Mouse (Mus musculus): ENCODE data around the gene Thpo. TPM values are rescaled to one million over a fixed set of nuclear protein-coding genes. Genes with fewer than 3 reads are reported as not detected.
A peak's percentile ranks its signal among the peaks of the same experiment; 100 is the strongest.

Thpo gene
- polyA plus RNA-seq, 1 experiment, result 0.98 TPM

DNA sequence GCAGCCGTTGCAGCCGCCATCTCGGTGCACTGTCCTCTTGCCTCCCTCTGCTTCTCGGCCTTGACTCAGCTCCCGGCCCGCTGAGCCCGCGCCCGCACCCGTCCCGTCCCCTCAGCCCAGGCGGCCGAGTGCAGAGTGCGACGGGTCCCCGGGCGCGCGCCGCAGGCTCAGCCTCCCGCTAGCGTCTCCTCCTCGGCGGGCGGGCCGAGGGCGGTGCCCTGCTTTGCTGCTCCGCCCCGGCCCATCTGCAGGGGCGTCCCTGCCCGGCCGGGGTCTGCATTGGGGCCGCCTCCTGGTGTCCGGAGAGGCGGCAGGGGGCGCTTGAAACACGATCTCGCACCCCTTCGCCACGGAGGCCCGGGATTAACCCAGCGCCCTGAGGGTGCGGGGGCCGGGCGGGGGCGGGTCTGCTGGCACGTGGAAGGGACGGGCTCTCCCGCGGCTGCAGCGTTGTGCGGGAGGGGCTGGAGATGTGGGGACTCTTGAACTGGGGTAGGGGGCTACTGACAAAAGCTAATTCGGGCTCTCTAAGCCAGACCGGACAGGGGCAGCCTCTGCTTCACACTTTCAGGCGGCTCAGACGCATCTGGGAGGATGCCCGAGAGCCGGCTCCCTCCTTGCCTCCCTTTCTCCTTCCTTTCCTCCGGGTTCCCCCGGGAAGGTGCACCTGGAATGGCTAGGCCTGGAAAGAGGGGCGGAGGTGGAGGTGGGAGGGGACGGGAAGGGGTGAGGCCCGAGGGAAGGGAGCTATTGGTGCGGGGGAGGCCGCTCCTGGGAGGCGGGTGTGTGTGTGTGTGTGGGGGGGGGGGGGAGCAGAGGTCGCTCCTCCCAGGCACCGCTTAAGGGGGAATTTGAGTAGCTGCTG lies 18.1 kb downstream of the Thpo start:
- peak overlapping the region; percentile 71 for H3K4me3 ChIP-seq (ENCODE audit: insufficient read depth, low read length)
- TF ChIP-seq POLR2A (IDR thresholded peaks at IDR 0.05; ENCODE audit: low read depth, low read length) (peak; percentile 94), CTCF (IDR thresholded peaks at IDR 0.05; ENCODE audit: borderline replicate concordance, insufficient read depth, low read length) (no peak)
- H3K27ac ChIP-seq (ENCODE audit: insufficient read depth, low read length), result peak overlapping the region; percentile 80
- peaks cover 3% of the 10 kb centered on the region; the same call in 1 of the 2 replicates for H3K4me1 ChIP-seq (ENCODE audit: control insufficient read depth, insufficient read depth, low read length)

DNA sequence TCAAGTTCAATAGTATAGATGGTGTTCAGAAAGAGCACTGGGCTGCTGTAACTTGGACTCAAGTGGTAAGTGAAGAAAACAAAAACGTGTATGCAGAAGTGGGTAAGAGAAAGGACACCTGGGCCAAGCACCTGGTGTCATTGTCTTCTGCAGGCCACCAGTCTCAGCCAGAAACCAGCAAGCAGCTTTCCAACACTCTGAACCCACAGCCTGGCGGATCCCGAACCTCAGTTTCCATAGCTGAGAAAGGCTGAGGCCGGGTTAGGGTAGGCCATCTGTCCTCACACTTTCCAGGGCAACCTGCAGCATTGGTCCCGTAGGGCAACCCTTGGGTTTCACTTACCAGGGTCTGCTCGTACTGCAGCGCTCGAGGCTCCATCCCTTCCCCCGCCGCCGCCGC lies 18.7 kb downstream of the Thpo start:
- peak overlapping the region; percentile 80 for H3K27ac ChIP-seq (ENCODE audit: insufficient read depth, low read length)
- peaks cover 3% of the 10 kb centered on the region; the same call in 1 of the 2 replicates for H3K4me1 ChIP-seq (ENCODE audit: control insufficient read depth, insufficient read depth, low read length)
- H3K4me3 ChIP-seq (ENCODE audit: insufficient read depth, low read length), result peak overlapping the region; percentile 71
- no peak for TF ChIP-seq POLR2A (IDR thresholded peaks at IDR 0.05; ENCODE audit: low read depth, low read length)
- no peak for TF ChIP-seq CTCF (IDR thresholded peaks at IDR 0.05; ENCODE audit: borderline replicate concordance, insufficient read depth, low read length)

DNA sequence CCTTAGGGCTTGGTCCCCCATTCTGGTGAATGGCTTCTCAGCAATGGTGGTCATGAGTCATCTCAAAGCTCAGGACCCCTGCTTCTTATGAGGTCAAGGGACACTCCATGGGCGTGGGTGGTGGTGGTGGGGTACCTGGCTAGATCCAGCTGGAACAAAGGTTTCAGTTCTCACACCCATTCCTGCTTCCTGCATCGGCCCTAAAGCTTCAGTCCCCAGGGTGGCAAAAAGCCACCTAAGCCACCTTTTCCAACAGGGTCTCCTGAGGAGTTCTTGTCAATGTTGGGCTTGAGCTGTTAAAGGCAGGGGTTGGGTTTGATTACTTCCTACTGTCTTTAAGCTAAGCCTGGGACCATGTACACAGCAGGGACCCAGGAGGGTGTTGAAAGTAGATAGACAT lies 19.1 kb downstream of the Thpo start:
- TF ChIP-seq CTCF (IDR thresholded peaks at IDR 0.05; ENCODE audit: borderline replicate concordance, insufficient read depth, low read length) (no peak), POLR2A (IDR thresholded peaks at IDR 0.05; ENCODE audit: low read depth, low read length) (no peak)
- Histone ChIP-seq H3K27ac (ENCODE audit: insufficient read depth, low read length) (no peak overlapping the region), H3K4me1 (ENCODE audit: control insufficient read depth, insufficient read depth, low read length) (peaks cover 3% of the 10 kb centered on the region; the same call in 1 of the 2 replicates), H3K4me3 (ENCODE audit: insufficient read depth, low read length) (peak overlapping the region; percentile 71)

DNA sequence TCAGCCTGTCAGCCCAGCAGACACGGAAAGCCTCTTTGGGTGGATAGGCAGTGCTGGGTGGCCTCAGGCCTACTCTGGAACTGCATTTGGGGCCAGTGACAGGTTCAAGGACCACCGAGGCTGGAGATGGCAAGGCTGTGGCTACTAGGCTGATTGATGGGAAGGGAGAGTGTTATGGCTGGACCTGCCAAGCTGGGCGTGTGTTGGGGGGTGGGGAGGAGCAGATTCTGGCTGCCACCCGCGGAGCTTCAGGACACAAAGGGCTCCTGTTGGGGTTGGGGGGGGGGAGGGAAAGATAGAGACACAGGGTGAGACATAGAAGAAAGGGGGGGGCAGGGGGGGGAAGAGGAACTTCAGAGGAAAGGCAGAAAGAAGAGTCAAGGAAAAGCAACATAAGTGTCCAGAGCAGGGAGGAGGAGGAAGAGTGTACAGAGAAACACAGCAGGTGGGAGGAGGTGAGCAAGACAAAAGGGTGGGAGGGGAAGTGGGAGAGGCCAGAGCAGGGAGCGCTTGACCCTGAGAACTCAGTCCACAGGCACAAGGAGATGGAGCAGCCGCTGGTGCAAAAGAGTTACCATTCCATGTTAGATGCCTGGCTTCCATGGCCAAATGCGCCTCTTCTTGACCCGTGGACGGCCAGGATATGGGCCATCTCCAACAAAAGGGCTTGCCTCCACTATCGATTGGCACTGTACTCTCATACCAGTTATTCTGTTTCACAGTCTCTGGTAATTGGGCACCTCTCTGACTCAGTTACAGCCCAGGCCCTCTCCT lies 19.8 kb downstream of the Thpo start:
- no peak for TF ChIP-seq POLR2A (IDR thresholded peaks at IDR 0.05; ENCODE audit: low read depth, low read length)
- TF ChIP-seq CTCF (IDR thresholded peaks at IDR 0.05; ENCODE audit: borderline replicate concordance, insufficient read depth, low read length), result no peak
- peaks cover 3% of the 10 kb centered on the region; the same call in 1 of the 2 replicates for H3K4me1 ChIP-seq (ENCODE audit: control insufficient read depth, insufficient read depth, low read length)
- no peak overlapping the region for H3K27ac ChIP-seq (ENCODE audit: insufficient read depth, low read length)
- H3K4me3 ChIP-seq (ENCODE audit: insufficient read depth, low read length), result peak overlapping the region; percentile 71; the same call in 1 of the 2 replicates

DNA sequence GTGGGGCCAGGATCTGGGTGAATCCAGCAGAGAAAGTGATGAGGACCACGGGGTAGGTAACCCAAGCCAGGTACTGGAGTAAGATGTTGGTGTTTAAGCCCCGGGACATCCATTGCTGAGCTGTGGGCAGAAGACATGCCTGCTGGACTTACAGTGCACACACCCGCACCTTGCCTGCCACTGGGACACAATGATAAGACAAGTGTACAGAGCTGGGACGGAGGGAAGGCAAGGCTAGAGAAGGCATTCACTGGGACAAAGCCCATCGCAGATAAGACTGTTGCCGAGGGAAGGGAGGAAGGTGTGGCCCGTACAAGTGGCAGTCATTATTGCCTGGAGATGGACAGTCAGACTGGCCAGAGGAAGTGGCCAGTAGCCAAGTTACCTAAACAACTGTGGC lies 21.4 kb downstream of the Thpo start:
- no peak overlapping the region for H3K27ac ChIP-seq (ENCODE audit: insufficient read depth, low read length)
- H3K4me1 ChIP-seq (ENCODE audit: control insufficient read depth, insufficient read depth, low read length), result peaks cover 3% of the 10 kb centered on the region; the same call in 1 of the 2 replicates
- no peak overlapping the region for H3K4me3 ChIP-seq (ENCODE audit: insufficient read depth, low read length)
- TF ChIP-seq CTCF (IDR thresholded peaks at IDR 0.05; ENCODE audit: borderline replicate concordance, insufficient read depth, low read length) (no peak), POLR2A (IDR thresholded peaks at IDR 0.05; ENCODE audit: low read depth, low read length) (no peak)

DNA sequence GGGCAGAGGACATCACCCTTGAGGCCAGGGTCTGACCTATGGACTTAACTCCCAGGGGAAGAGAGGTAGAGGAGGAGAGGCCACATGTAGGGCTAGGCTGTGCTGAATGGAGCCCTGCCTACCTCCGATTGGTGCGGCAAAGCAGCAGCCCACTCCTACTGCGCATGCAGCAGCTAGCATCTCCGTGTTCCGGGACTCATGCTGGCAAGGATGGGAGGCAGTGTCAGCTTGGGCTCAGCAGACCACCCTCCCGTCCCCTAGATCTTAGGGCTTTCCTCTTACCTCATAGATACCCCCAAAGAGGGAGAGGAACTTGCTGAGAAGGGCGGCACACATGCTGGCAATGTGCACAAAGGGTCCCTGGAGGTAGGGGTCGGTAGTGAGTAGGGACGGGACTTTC lies 22.1 kb downstream of the Thpo start:
- H3K27ac ChIP-seq (ENCODE audit: insufficient read depth, low read length), result no peak overlapping the region
- peaks cover 3% of the 10 kb centered on the region; the same call in 1 of the 2 replicates for H3K4me1 ChIP-seq (ENCODE audit: control insufficient read depth, insufficient read depth, low read length)
- no peak for TF ChIP-seq CTCF (IDR thresholded peaks at IDR 0.05; ENCODE audit: borderline replicate concordance, insufficient read depth, low read length)
- no peak for TF ChIP-seq POLR2A (IDR thresholded peaks at IDR 0.05; ENCODE audit: low read depth, low read length)
- no peak overlapping the region for H3K4me3 ChIP-seq (ENCODE audit: insufficient read depth, low read length)

DNA sequence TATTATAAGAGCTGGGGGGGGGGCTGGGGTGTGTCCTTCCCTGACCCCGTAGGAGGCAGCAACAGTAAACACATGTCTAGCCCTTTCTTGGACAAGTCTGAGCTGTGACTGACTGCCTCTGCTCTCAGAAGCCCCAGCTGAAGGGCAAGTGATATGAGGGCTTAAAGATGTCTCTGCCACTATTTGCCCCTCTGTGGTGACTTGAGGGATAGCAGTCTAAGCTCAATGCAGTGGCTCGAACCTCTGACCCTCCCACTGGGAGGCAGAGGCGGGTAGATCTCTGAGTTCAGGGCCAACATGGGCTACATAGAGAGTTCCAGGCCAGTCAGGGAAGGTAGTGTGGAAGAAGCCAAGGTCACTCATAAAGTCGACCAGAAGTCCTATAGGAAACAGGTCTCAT lies 23.5 kb downstream of the Thpo start:
- TF ChIP-seq POLR2A (IDR thresholded peaks at IDR 0.05; ENCODE audit: low read depth, low read length) (no peak), CTCF (IDR thresholded peaks at IDR 0.05; ENCODE audit: borderline replicate concordance, insufficient read depth, low read length) (no peak)
- H3K27ac ChIP-seq (ENCODE audit: insufficient read depth, low read length), result no peak overlapping the region
- peaks cover 3% of the 10 kb centered on the region; the same call in 1 of the 2 replicates for H3K4me1 ChIP-seq (ENCODE audit: control insufficient read depth, insufficient read depth, low read length)
- no peak overlapping the region for H3K4me3 ChIP-seq (ENCODE audit: insufficient read depth, low read length)

DNA sequence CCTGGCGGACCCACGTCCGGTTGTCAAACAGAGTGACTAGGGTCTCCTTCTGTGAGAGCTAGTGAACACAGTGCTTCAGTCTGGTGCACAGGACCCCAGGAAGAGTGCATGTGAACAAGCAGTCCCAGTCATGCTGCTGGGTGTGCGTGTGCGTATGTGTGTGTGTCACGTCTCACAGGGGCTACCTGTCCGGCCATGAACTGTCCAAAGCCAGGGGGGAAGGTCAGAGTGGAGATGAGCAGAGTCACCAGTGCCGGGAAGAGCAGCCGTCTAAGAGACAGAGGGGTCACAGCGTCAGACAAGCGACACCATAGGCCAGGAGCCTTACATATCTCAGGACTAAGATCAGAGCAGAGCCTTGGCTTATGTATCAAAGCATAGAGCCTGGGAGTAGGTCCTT lies 23.9 kb downstream of the Thpo start:
- H3K4me1 ChIP-seq (ENCODE audit: control insufficient read depth, insufficient read depth, low read length), result peaks cover 3% of the 10 kb centered on the region; the same call in 1 of the 2 replicates
- TF ChIP-seq POLR2A (IDR thresholded peaks at IDR 0.05; ENCODE audit: low read depth, low read length) (no peak), CTCF (IDR thresholded peaks at IDR 0.05; ENCODE audit: borderline replicate concordance, insufficient read depth, low read length) (no peak)
- no peak overlapping the region for H3K27ac ChIP-seq (ENCODE audit: insufficient read depth, low read length)
- H3K4me3 ChIP-seq (ENCODE audit: insufficient read depth, low read length), result no peak overlapping the region

DNA sequence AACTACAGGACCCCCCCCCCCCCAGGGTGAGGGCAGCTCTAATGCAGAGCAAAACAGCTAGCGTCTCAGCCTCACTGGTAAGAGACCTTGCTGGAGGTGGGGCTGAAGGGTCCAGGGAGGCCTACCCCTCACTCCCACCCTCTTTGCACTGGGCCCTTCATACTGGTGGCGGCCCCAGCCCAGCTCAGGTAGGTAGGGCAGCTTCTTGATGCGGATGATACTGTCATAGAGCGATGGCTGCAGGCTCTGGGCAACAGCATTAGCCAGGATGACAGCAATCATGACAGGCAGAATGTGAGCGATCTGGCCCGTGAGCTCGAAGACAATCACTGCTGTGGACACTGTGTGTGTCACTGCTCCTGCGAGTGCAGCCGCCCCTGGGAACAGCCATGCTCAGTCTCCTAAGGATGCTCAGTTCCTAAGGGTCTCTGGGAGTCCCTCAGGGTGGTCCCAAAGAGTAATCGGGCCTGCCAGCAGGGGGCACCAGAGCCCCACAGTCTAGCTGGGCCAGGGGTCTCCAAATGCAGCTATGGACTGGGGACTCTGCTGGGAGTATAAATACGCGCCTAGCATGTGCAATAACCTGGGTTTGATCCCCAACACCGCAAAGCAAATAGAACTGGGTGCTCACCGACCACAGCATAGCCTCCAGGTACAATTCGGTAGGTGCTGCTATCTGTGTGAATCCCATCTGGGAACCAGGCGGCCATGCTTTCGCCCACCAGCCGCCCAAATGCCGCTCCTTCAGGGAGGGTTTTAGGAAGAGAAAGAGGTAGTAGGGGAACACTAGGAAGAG lies 25.2 kb downstream of the Thpo start:
- H3K4me1 ChIP-seq (ENCODE audit: control insufficient read depth, insufficient read depth, low read length), result no peaks in the 10 kb centered on the region
- TF ChIP-seq POLR2A (IDR thresholded peaks at IDR 0.05; ENCODE audit: low read depth, low read length), result no peak
- TF ChIP-seq CTCF (IDR thresholded peaks at IDR 0.05; ENCODE audit: borderline replicate concordance, insufficient read depth, low read length), result peak; percentile 26; the same call in 1 of the 2 replicates

More for the DNA sequence above, 25.2 kb downstream of the Thpo start:
- Histone ChIP-seq H3K27ac (ENCODE audit: insufficient read depth, low read length) (no peak overlapping the region), H3K4me3 (ENCODE audit: insufficient read depth, low read length) (no peak overlapping the region)
